Mouse (Mus musculus): ENCODE data around the gene Shisa5. TPM values are rescaled to one million over a fixed set of nuclear protein-coding genes. Genes with fewer than 3 reads are reported as not detected.

The Shisa5 gene
- polyA plus RNA-seq, 1 experiment = 2.6 TPM

DNA sequence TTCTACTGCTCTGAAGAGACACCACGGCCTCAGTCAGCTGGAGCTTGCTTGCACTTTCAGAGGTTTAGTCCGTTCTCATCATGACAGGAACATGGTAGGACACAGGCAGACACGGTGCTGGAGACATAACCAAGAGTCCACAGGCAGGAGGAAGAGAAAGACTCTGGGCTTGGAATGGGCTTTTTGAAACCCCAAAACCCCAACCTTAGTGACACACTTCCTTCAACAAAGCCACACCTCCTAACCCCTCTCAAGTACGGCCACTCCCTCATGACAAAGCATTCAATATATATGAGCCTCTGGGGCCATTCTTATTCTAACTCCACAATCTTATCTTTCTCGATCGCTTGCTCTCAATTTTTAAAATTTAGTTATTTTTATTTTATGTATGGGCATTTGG, 5.9 kb upstream of the Shisa5 start:
- H3K4me1 ChIP-seq (ENCODE audit: control insufficient read depth) = peaks cover 16% of the 10 kb centered on the region
- H3K9me3 ChIP-seq (ENCODE audit: control insufficient read depth, low read length) = no peaks in the 10 kb centered on the region
- TF ChIP-seq GATA1 (IDR thresholded peaks at IDR 0.05; ENCODE audit: low read length) = no peak
- no peak for TF ChIP-seq TAL1 (IDR thresholded peaks at IDR 0.05; ENCODE audit: low read length)
- H3K27me3 ChIP-seq (ENCODE audit: control insufficient read depth) = no peaks in the 10 kb centered on the region
- no peak overlapping the region for H3K4me3 ChIP-seq (replicated peaks)
- no peaks in the 10 kb centered on the region for H3K36me3 ChIP-seq (ENCODE audit: control insufficient read depth)

GRCm38 (mm10) chr9:109038901-109039364, 568 bp downstream of the Shisa5 start:
- H3K36me3 ChIP-seq (ENCODE audit: control insufficient read depth) = no peaks in the 10 kb centered on the region
- peak overlapping the region; percentile 59 for H3K4me3 ChIP-seq (replicated peaks)
- H3K9me3 ChIP-seq (ENCODE audit: control insufficient read depth, low read length) = no peaks in the 10 kb centered on the region
- peaks cover 22% of the 10 kb centered on the region for H3K27me3 ChIP-seq (ENCODE audit: control insufficient read depth)
- TF ChIP-seq TAL1 (IDR thresholded peaks at IDR 0.05; ENCODE audit: low read length) (no peak), GATA1 (IDR thresholded peaks at IDR 0.05; ENCODE audit: low read length) (no peak)
- peaks cover 14% of the 10 kb centered on the region for H3K4me1 ChIP-seq (ENCODE audit: control insufficient read depth)

- Histone ChIP-seq H3K36me3 (ENCODE audit: control insufficient read depth) (no peaks in the 10 kb centered on the region), H3K4me1 (ENCODE audit: control insufficient read depth) (peaks cover 14% of the 10 kb centered on the region), H3K4me3 (replicated peaks) (no peak overlapping the region), H3K9me3 (ENCODE audit: control insufficient read depth, low read length) (no peaks in the 10 kb centered on the region), H3K27me3 (ENCODE audit: control insufficient read depth) (peaks cover 22% of the 10 kb centered on the region)
- TF ChIP-seq TAL1 (IDR thresholded peaks at IDR 0.05; ENCODE audit: low read length) (no peak), GATA1 (IDR thresholded peaks at IDR 0.05; ENCODE audit: low read length) (no peak)
Measured at GRCm38 (mm10) chr9:109039681-109040080, 1.3 kb downstream of the Shisa5 start.

GRCm38 (mm10) chr9:109040216-109040615, 1.9 kb downstream of the Shisa5 start:
- no peak overlapping the region for H3K4me3 ChIP-seq (replicated peaks)
- TF ChIP-seq GATA1 (IDR thresholded peaks at IDR 0.05; ENCODE audit: low read length) (no peak), TAL1 (IDR thresholded peaks at IDR 0.05; ENCODE audit: low read length) (no peak)
- no peaks in the 10 kb centered on the region for H3K36me3 ChIP-seq (ENCODE audit: control insufficient read depth)
- H3K27me3 ChIP-seq (ENCODE audit: control insufficient read depth) = peaks cover 22% of the 10 kb centered on the region
- no peaks in the 10 kb centered on the region for H3K9me3 ChIP-seq (ENCODE audit: control insufficient read depth, low read length)
- peaks cover 14% of the 10 kb centered on the region for H3K4me1 ChIP-seq (ENCODE audit: control insufficient read depth)

GRCm38 (mm10) chr9:109040906-109041305, 2.5 kb downstream of the Shisa5 start:
- no peaks in the 10 kb centered on the region for H3K36me3 ChIP-seq (ENCODE audit: control insufficient read depth)
- H3K27me3 ChIP-seq (ENCODE audit: control insufficient read depth) = peaks cover 22% of the 10 kb centered on the region
- H3K9me3 ChIP-seq (ENCODE audit: control insufficient read depth, low read length) = no peaks in the 10 kb centered on the region
- H3K4me1 ChIP-seq (ENCODE audit: control insufficient read depth) = peaks cover 14% of the 10 kb centered on the region
- TF ChIP-seq TAL1 (IDR thresholded peaks at IDR 0.05; ENCODE audit: low read length) (no peak), GATA1 (IDR thresholded peaks at IDR 0.05; ENCODE audit: low read length) (no peak)
- no peak overlapping the region for H3K4me3 ChIP-seq (replicated peaks)

DNA sequence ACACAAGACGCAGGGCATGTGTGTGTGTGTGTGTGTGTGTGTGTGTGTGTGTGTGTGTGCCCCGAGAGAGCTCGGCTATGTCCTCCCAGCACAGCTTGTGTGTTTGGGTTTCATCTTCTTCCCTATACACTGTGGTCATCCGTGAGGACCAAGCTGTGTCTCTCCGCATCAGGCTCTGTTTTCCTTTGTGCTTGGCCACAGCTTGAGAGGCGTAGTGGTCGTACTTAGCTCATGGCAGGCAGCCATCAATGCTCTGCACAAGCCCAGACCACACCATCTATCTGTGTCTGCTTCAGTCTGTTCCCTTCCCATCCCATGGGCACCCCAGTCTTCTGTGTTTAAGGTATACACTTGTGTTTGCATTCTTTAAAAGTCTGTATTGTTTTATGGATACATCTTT, 3.0 kb downstream of the Shisa5 start:
- H3K4me3 ChIP-seq (replicated peaks) = no peak overlapping the region
- no peaks in the 10 kb centered on the region for H3K9me3 ChIP-seq (ENCODE audit: control insufficient read depth, low read length)
- H3K27me3 ChIP-seq (ENCODE audit: control insufficient read depth) = peaks cover 22% of the 10 kb centered on the region
- TF ChIP-seq GATA1 (IDR thresholded peaks at IDR 0.05; ENCODE audit: low read length) = no peak
- no peak for TF ChIP-seq TAL1 (IDR thresholded peaks at IDR 0.05; ENCODE audit: low read length)
- H3K4me1 ChIP-seq (ENCODE audit: control insufficient read depth) = peaks cover 15% of the 10 kb centered on the region
- H3K36me3 ChIP-seq (ENCODE audit: control insufficient read depth) = no peaks in the 10 kb centered on the region

DNA sequence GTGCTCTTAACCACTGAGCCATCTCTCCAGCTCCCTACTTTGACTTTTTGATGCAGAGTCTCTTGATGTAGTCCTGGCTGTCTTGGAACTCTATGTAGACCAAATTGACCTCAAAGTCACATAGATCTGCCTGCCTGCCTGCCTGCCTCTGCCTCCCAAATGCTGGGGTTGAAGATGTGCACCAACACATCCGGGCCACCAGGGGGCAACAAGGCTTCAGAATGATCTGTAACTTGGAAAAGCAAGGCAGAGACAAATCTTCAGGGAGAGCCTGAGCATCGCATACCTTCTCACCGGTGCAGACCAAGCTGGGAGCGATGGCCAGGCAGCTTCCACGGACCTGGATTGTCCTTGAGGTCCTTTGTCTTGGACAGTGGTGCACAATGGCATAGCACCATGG, 7.9 kb downstream of the Shisa5 start:
- TF ChIP-seq TAL1 (IDR thresholded peaks at IDR 0.05; ENCODE audit: low read length) (no peak), GATA1 (IDR thresholded peaks at IDR 0.05; ENCODE audit: low read length) (no peak)
- Histone ChIP-seq H3K9me3 (ENCODE audit: control insufficient read depth, low read length) (no peaks in the 10 kb centered on the region), H3K4me1 (ENCODE audit: control insufficient read depth) (peaks cover 9% of the 10 kb centered on the region), H3K27me3 (ENCODE audit: control insufficient read depth) (no peaks in the 10 kb centered on the region), H3K4me3 (replicated peaks) (no peak overlapping the region), H3K36me3 (ENCODE audit: control insufficient read depth) (no peaks in the 10 kb centered on the region)

- Histone ChIP-seq H3K9me3 (ENCODE audit: control insufficient read depth, low read length) (no peaks in the 10 kb centered on the region), H3K4me3 (replicated peaks) (no peak overlapping the region), H3K4me1 (ENCODE audit: control insufficient read depth) (peaks cover 10% of the 10 kb centered on the region), H3K36me3 (ENCODE audit: control insufficient read depth) (no peaks in the 10 kb centered on the region), H3K27me3 (ENCODE audit: control insufficient read depth) (no peaks in the 10 kb centered on the region)
- TF ChIP-seq GATA1 (IDR thresholded peaks at IDR 0.05; ENCODE audit: low read length) = no peak
- TF ChIP-seq TAL1 (IDR thresholded peaks at IDR 0.05; ENCODE audit: low read length) = no peak
Measured at GRCm38 (mm10) chr9:109049316-109049715, 11.0 kb downstream of the Shisa5 start.

- Histone ChIP-seq H3K4me3 (replicated peaks) (no peak overlapping the region), H3K9me3 (ENCODE audit: control insufficient read depth, low read length) (no peaks in the 10 kb centered on the region), H3K36me3 (ENCODE audit: control insufficient read depth) (no peaks in the 10 kb centered on the region), H3K4me1 (ENCODE audit: control insufficient read depth) (peaks cover 18% of the 10 kb centered on the region), H3K27me3 (ENCODE audit: control insufficient read depth) (no peaks in the 10 kb centered on the region)
- TF ChIP-seq GATA1 (IDR thresholded peaks at IDR 0.05; ENCODE audit: low read length) (no peak), TAL1 (IDR thresholded peaks at IDR 0.05; ENCODE audit: low read length) (no peak)
Measured at GRCm38 (mm10) chr9:109049996-109050673, 11.8 kb downstream of the Shisa5 start.

GRCm38 (mm10) chr9:109050674-109050997, 12.3 kb downstream of the Shisa5 start:
- Histone ChIP-seq H3K36me3 (ENCODE audit: control insufficient read depth) (no peaks in the 10 kb centered on the region), H3K9me3 (ENCODE audit: control insufficient read depth, low read length) (no peaks in the 10 kb centered on the region), H3K4me1 (ENCODE audit: control insufficient read depth) (peaks cover 23% of the 10 kb centered on the region), H3K27me3 (ENCODE audit: control insufficient read depth) (no peaks in the 10 kb centered on the region), H3K4me3 (replicated peaks) (no peak overlapping the region)
- TF ChIP-seq GATA1 (IDR thresholded peaks at IDR 0.05; ENCODE audit: low read length) = no peak
